Mouse (Mus musculus) midbrain, embryonic 12.5 days (tissue): Measurements from ENCODE around the gene Rab11fip4. TPM values are rescaled to one million over a fixed set of nuclear protein-coding genes. Genes with fewer than 3 reads are reported as not detected.

Experiments
- ATAC-seq: fragments of 200-750 bp; cut with Nextera tagmentation; 2 replicates; pipeline ENCODE4 v1.8.0; 2017; ENCODE audit warnings: low read depth, moderate TSS enrichment, moderate library complexity; ENCODE audit not compliant: low FRiP score
- H3K27ac ChIP-seq: fragments of 300-500 bp; sonication (generic); replicated peaks from 2 replicates; pipeline ENCODE4 v1.5.1; 2016; ENCODE audit warnings: mild to moderate bottlenecking
- H3K27me3 ChIP-seq: fragments of 300-500 bp; sonication (generic); 2 replicates; pipeline ENCODE4 v1.6.1; 2016; ENCODE audit warnings: mild to moderate bottlenecking
- H3K36me3 ChIP-seq: fragments of 300-500 bp; sonication (generic); 2 replicates; pipeline ENCODE4 v1.6.1; 2016
- H3K4me1 ChIP-seq: fragments of 300-500 bp; sonication (generic); 2 replicates; pipeline ENCODE4 v1.6.1; 2016
- H3K4me2 ChIP-seq: fragments of 300-500 bp; sonication (generic); replicated peaks from 2 replicates; pipeline ENCODE4 v1.6.1; 2016; ENCODE audit warnings: mild to moderate bottlenecking, moderate library complexity
- H3K4me3 ChIP-seq: fragments of 300-500 bp; sonication (generic); 2 replicates; pipeline ENCODE4 v1.5.1; 2016; ENCODE audit warnings: mild to moderate bottlenecking
- H3K9ac ChIP-seq: fragments of 300-500 bp; sonication (generic); replicated peaks from 2 replicates; pipeline ENCODE4 v1.6.1; 2016; ENCODE audit warnings: mild to moderate bottlenecking, moderate library complexity
- H3K9me3 ChIP-seq: fragments of 300-500 bp; sonication (generic); 2 replicates; pipeline ENCODE4 v1.6.1; 2016; ENCODE audit warnings: mild to moderate bottlenecking
- WGBS: fragments of 180-500 bp; shearing (Covaris S2); methylation state at CpG from one replicate; pipeline ENCODE4 v1.1.7; 2016; 5-methylcytosine and 5-hydroxymethylcytosine counted together
- polyA plus RNA-seq: library from polyadenylated mRNA; unstranded; fragments of >200 nt; fragmentation: Nextera tagmentation; extraction: Ambion mirVana; gene quantifications from 2 replicates; pipeline ENCODE4 v1.2.1, GENCODE M21; 2016

Gene Rab11fip4
- polyA plus RNA-seq, 1 experiment from 2014 or later = 20.6 TPM

- Histone ChIP-seq H3K4me3 (no peak overlapping the region), H3K4me1 (no peaks in the 10 kb centered on the region; the same call in 1 of the 2 replicates), H3K9me3 (no peaks in the 10 kb centered on the region), H3K27ac (no peak overlapping the region), H3K4me2 (no peak overlapping the region), H3K9ac (no peak overlapping the region), H3K36me3 (peaks cover 14% of the 10 kb centered on the region; the same call in 1 of the 2 replicates), H3K27me3 (peaks cover 7% of the 10 kb centered on the region)
- 4% methylated on average over 5 of the region's 5 CpGs for WGBS
- peak; percentile 76 for ATAC-seq
Observed at GRCm38 (mm10) chr11:79584191-79584590, 6.8 kb upstream of the Rab11fip4 start.

GRCm38 (mm10) chr11:79589317-79590075 is 1.5 kb upstream of the Rab11fip4 start:
- no peak for ATAC-seq
- no peak overlapping the region for H3K4me3 ChIP-seq
- H3K9ac ChIP-seq = no peak overlapping the region
- H3K27me3 ChIP-seq = peaks cover 36% of the 10 kb centered on the region
- WGBS = 51% methylated on average over 14 of the region's 14 CpGs
- H3K4me2 ChIP-seq = no peak overlapping the region
- H3K9me3 ChIP-seq = no peaks in the 10 kb centered on the region
- H3K27ac ChIP-seq = no peak overlapping the region
- no peaks in the 10 kb centered on the region for H3K36me3 ChIP-seq
- peaks cover 32% of the 10 kb centered on the region for H3K4me1 ChIP-seq

GRCm38 (mm10) chr11:79591591-79591975 is 571 bp downstream of the Rab11fip4 start:
- Histone ChIP-seq H3K9ac (peak overlapping the region; percentile 82), H3K27ac (peak overlapping the region; percentile 70; the same call in 1 of the 2 replicates), H3K4me2 (peak overlapping the region; percentile 84), H3K9me3 (no peaks in the 10 kb centered on the region), H3K4me1 (peaks cover 37% of the 10 kb centered on the region), H3K4me3 (peak overlapping the region; percentile 79), H3K36me3 (no peaks in the 10 kb centered on the region), H3K27me3 (peaks cover 36% of the 10 kb centered on the region)
- WGBS = 32% methylated on average over 5 of the region's 5 CpGs
- ATAC-seq = 0 out of 2 replicates have a peak, but pooled peaks have one; percentile 41

GRCm38 (mm10) chr11:79593495-79593894 is 2.5 kb downstream of the Rab11fip4 start:
- Histone ChIP-seq H3K4me3 (peak overlapping the region; percentile 79), H3K27me3 (peaks cover 36% of the 10 kb centered on the region), H3K4me2 (peak overlapping the region; percentile 84), H3K9ac (no peak overlapping the region; the same call in 1 of the 2 replicates), H3K4me1 (peaks cover 37% of the 10 kb centered on the region), H3K9me3 (peaks cover 4% of the 10 kb centered on the region), H3K36me3 (no peaks in the 10 kb centered on the region), H3K27ac (0 out of 2 replicates have a peak overlapping the region, but pooled peaks have one; percentile 20)
- 39% methylated on average over 11 of the region's 11 CpGs for WGBS
- no peak for ATAC-seq

- no peak overlapping the region for H3K9ac ChIP-seq
Observed at GRCm38 (mm10) chr11:79610454-79610853, 19.4 kb downstream of the Rab11fip4 start.

GRCm38 (mm10) chr11:79611011-79611666 is 20.1 kb downstream of the Rab11fip4 start:
- Histone ChIP-seq H3K4me2 (0 out of 2 replicates have a peak overlapping the region, but pooled peaks have one; percentile 7), H3K27me3 (peaks cover 13% of the 10 kb centered on the region; the same call in 1 of the 2 replicates), H3K4me3 (no peak overlapping the region), H3K27ac (peak overlapping the region; percentile 62), H3K9ac (no peak overlapping the region), H3K4me1 (peaks cover 80% of the 10 kb centered on the region), H3K9me3 (no peaks in the 10 kb centered on the region), H3K36me3 (no peaks in the 10 kb centered on the region)
- ATAC-seq = peak; percentile 50; the same call in 1 of the 2 replicates
- WGBS = 4% methylated on average over 13 of the region's 13 CpGs

More at GRCm38 (mm10) chr11:79610454-79610853, 19.4 kb downstream of the Rab11fip4 start:
- peaks cover 13% of the 10 kb centered on the region; the same call in 1 of the 2 replicates for H3K27me3 ChIP-seq
- H3K27ac ChIP-seq = peak overlapping the region; percentile 62
- H3K36me3 ChIP-seq = no peaks in the 10 kb centered on the region
- WGBS = 48% methylated on average over 2 of the region's 2 CpGs
- no peaks in the 10 kb centered on the region for H3K9me3 ChIP-seq
- no peak for ATAC-seq
- H3K4me1 ChIP-seq = peaks cover 75% of the 10 kb centered on the region
- no peak overlapping the region for H3K4me2 ChIP-seq
- no peak overlapping the region for H3K4me3 ChIP-seq

- Histone ChIP-seq H3K4me3 (no peak overlapping the region), H3K36me3 (no peaks in the 10 kb centered on the region), H3K4me1 (peaks cover 77% of the 10 kb centered on the region), H3K9ac (no peak overlapping the region), H3K4me2 (no peak overlapping the region), H3K27me3 (peaks cover 13% of the 10 kb centered on the region; the same call in 1 of the 2 replicates), H3K9me3 (no peaks in the 10 kb centered on the region), H3K27ac (peak overlapping the region; percentile 62; the same call in 1 of the 2 replicates)
- ATAC-seq = no peak
- WGBS = 0% methylated on average over 1 of the region's 1 CpGs
Observed at GRCm38 (mm10) chr11:79612046-79612600, 21.1 kb downstream of the Rab11fip4 start.

- peak; percentile 9; the same call in 1 of the 2 replicates for ATAC-seq
- Histone ChIP-seq H3K27me3 (peaks cover 13% of the 10 kb centered on the region; the same call in 1 of the 2 replicates), H3K9ac (no peak overlapping the region), H3K4me1 (peaks cover 67% of the 10 kb centered on the region), H3K4me3 (no peak overlapping the region), H3K27ac (peak overlapping the region; percentile 59), H3K9me3 (no peaks in the 10 kb centered on the region), H3K4me2 (no peak overlapping the region; the same call in 1 of the 2 replicates), H3K36me3 (no peaks in the 10 kb centered on the region)
- WGBS = 7% methylated on average over 3 of the region's 3 CpGs
Observed at GRCm38 (mm10) chr11:79613084-79613483, 22.1 kb downstream of the Rab11fip4 start.

GRCm38 (mm10) chr11:79613711-79614110 is 22.7 kb downstream of the Rab11fip4 start:
- WGBS = 51% methylated on average over 4 of the region's 4 CpGs
- H3K4me2 ChIP-seq = no peak overlapping the region
- no peak overlapping the region for H3K27ac ChIP-seq

GRCm38 (mm10) chr11:79614880-79615279 is 23.9 kb downstream of the Rab11fip4 start:
- no peaks in the 10 kb centered on the region for H3K36me3 ChIP-seq
- WGBS = 74% methylated on average over 3 of the region's 3 CpGs
- H3K9ac ChIP-seq = no peak overlapping the region
- H3K4me1 ChIP-seq = peaks cover 53% of the 10 kb centered on the region
- H3K27ac ChIP-seq = no peak overlapping the region
- peaks cover 11% of the 10 kb centered on the region; the same call in 1 of the 2 replicates for H3K27me3 ChIP-seq
- no peak for ATAC-seq
- H3K4me3 ChIP-seq = no peak overlapping the region
- no peaks in the 10 kb centered on the region for H3K9me3 ChIP-seq
- no peak overlapping the region for H3K4me2 ChIP-seq

More at GRCm38 (mm10) chr11:79613711-79614110, 22.7 kb downstream of the Rab11fip4 start:
- Histone ChIP-seq H3K4me3 (no peak overlapping the region), H3K9me3 (no peaks in the 10 kb centered on the region), H3K27me3 (peaks cover 13% of the 10 kb centered on the region; the same call in 1 of the 2 replicates), H3K9ac (no peak overlapping the region), H3K4me1 (peaks cover 61% of the 10 kb centered on the region), H3K36me3 (no peaks in the 10 kb centered on the region)
- no peak for ATAC-seq

- no peaks in the 10 kb centered on the region for H3K9me3 ChIP-seq
- no peak overlapping the region for H3K4me2 ChIP-seq
- WGBS = 56% methylated on average over 5 of the region's 5 CpGs
- 0 out of 2 replicates have a peak, but pooled peaks cover 3% of the 10 kb centered on the region for H3K36me3 ChIP-seq
- 0 out of 2 replicates have a peak, but pooled peaks cover 5% of the 10 kb centered on the region for H3K27me3 ChIP-seq
- peaks cover 43% of the 10 kb centered on the region for H3K4me1 ChIP-seq
- no peak for ATAC-seq
- no peak overlapping the region; the same call in 1 of the 2 replicates for H3K27ac ChIP-seq
- H3K4me3 ChIP-seq = no peak overlapping the region
- 0 out of 2 replicates have a peak overlapping the region, but pooled peaks have one; percentile 11 for H3K9ac ChIP-seq
Observed at GRCm38 (mm10) chr11:79615871-79616270, 24.9 kb downstream of the Rab11fip4 start.
